Mouse (Mus musculus) lung, postnatal 0 days (tissue): ENCODE results near the gene Itga9.

Experiments
- CTCF ChIP-seq: IDR thresholded peaks from 2 replicates; pipeline ENCODE4 v1.5.1; 2016; ENCODE audit warnings: antibody characterized with exemption, mild to moderate bottlenecking
- EP300 ChIP-seq: IDR thresholded peaks from 2 replicates; pipeline ENCODE4 v1.6.1; 2016; ENCODE audit warnings: antibody characterized with exemption, mild to moderate bottlenecking, control low read depth

- TF ChIP-seq CTCF (no peak), EP300 (peak; percentile 25; the same call in 1 of the 2 replicates)
Observed at GRCm38 (mm10) chr9:118939410-118939809, 332.9 kb downstream of the Itga9 start.
